Comparison of ENCODE assay signal across 13 mouse cellular contexts in genomic region chr17:84137393-84138171, GRCm38 (mm10). TPM values are rescaled to one million over a fixed set of nuclear protein-coding genes. Genes with fewer than 3 reads are reported as not detected.
DNase-seq lines count a peak whose midpoint lies in the region; ATAC-seq lines count a peak whose summit lies in the region.
"Had no signal": no experiment of that assay in that cellular context is flagged by ENCODE, and none has a peak within 500 bp of the region (broad histone marks: within the 10 kb centered on the region; RNA-seq: fewer than 3 reads in every experiment).

No protein-coding gene starts in this region.

- peak; percentile 83 for DNase-seq in yolk sac, embryonic 10.5 days (ENCODE audit: low spot score)
- no peak for DNase-seq in embryo, embryonic 9.5 days (ENCODE audit: extremely low spot score)
- DNase-seq: cerebellum, adult 9-10 months; embryo, embryonic 11 days had no signal

- peak overlapping the region; percentile 73 for H3K4me3 ChIP-seq in megakaryocyte, embryonic 14.5 days (replicated peaks)
- no peak overlapping the region for H3K4me3 ChIP-seq in kidney, embryonic 15.5 days (replicated peaks)
- no peak overlapping the region for H3K4me3 ChIP-seq in liver, embryonic 12.5 days
- H3K4me3 ChIP-seq in hindbrain, embryonic 12.5 days: no peak overlapping the region
- H3K4me3 ChIP-seq: limb, embryonic 12.5 days had no signal

- no peak overlapping the region for H3K9ac ChIP-seq in kidney, embryonic 15.5 days
- H3K9ac ChIP-seq in liver, embryonic 12.5 days: no peak overlapping the region
- H3K9ac ChIP-seq in hindbrain, embryonic 12.5 days: no peak overlapping the region
- H3K9ac ChIP-seq: limb, embryonic 12.5 days had no signal

- no peak for ATAC-seq in megakaryocyte, adult 5-6 weeks (ENCODE audit: poor library complexity, severe bottlenecking)
- peak; percentile 61 for ATAC-seq in kidney, embryonic 15.5 days (replicated peaks; ENCODE audit: low FRiP score)
- ATAC-seq in liver, embryonic 12.5 days: no peak
- ATAC-seq in frontal cortex, adult (ENCODE audit: low TSS enrichment): no peak
- no peak for ATAC-seq in hindbrain, embryonic 12.5 days (ENCODE audit: low FRiP score)
- ATAC-seq: Patski had no signal

- peak overlapping the region; percentile 76 for H3K27ac ChIP-seq in kidney, embryonic 15.5 days
- H3K27ac ChIP-seq in liver, embryonic 12.5 days: peak overlapping the region; percentile 65; the same call in 1 of the 2 replicates
- H3K27ac ChIP-seq in hindbrain, embryonic 12.5 days: no peak overlapping the region
- H3K27ac ChIP-seq: limb, embryonic 12.5 days; macrophage had no signal

- peaks cover 3% of the 10 kb centered on the region for H3K27me3 ChIP-seq in megakaryocyte, embryonic 14.5 days (replicated peaks)
- no peaks in the 10 kb centered on the region for H3K27me3 ChIP-seq in kidney, embryonic 15.5 days
- no peaks in the 10 kb centered on the region for H3K27me3 ChIP-seq in liver, embryonic 12.5 days (replicated peaks)
- H3K27me3 ChIP-seq in hindbrain, embryonic 12.5 days: no peaks in the 10 kb centered on the region
- H3K27me3 ChIP-seq: Patski had no signal

- no peaks in the 10 kb centered on the region for H3K36me3 ChIP-seq in megakaryocyte, embryonic 14.5 days (replicated peaks; ENCODE audit: low read length)
- no peaks in the 10 kb centered on the region for H3K36me3 ChIP-seq in kidney, embryonic 15.5 days
- H3K36me3 ChIP-seq in liver, embryonic 12.5 days: no peaks in the 10 kb centered on the region
- H3K36me3 ChIP-seq in hindbrain, embryonic 12.5 days: no peaks in the 10 kb centered on the region
- H3K36me3 ChIP-seq: limb, embryonic 12.5 days had no signal

- peak overlapping the region; percentile 33; the same call in 1 of the 2 replicates for H3K4me2 ChIP-seq in kidney, embryonic 15.5 days
- peak overlapping the region; percentile 45; the same call in 1 of the 2 replicates for H3K4me2 ChIP-seq in liver, embryonic 12.5 days
- H3K4me2 ChIP-seq in hindbrain, embryonic 12.5 days (replicated peaks): no peak overlapping the region
- H3K4me2 ChIP-seq: limb, embryonic 12.5 days had no signal

- peaks cover 91% of the 10 kb centered on the region for H3K4me1 ChIP-seq in megakaryocyte, embryonic 14.5 days
- peaks cover 70% of the 10 kb centered on the region for H3K4me1 ChIP-seq in kidney, embryonic 15.5 days
- peaks cover 90% of the 10 kb centered on the region for H3K4me1 ChIP-seq in liver, embryonic 12.5 days
- H3K4me1 ChIP-seq in hindbrain, embryonic 12.5 days: 0 out of 2 replicates have a peak, but pooled peaks cover 4% of the 10 kb centered on the region

- WGBS in kidney, embryonic 15.5 days: 47% methylated on average over 11 of the region's 11 CpGs
- WGBS in liver, embryonic 12.5 days (ENCODE audit: insufficient replicate concordance): 78% methylated on average over 11 of the region's 11 CpGs
- 86% methylated on average over 11 of the region's 11 CpGs for WGBS in hindbrain, embryonic 12.5 days

- no peaks in the 10 kb centered on the region for H3K9me3 ChIP-seq in megakaryocyte, embryonic 14.5 days
- no peaks in the 10 kb centered on the region for H3K9me3 ChIP-seq in kidney, embryonic 15.5 days (replicated peaks)
- H3K9me3 ChIP-seq in liver, embryonic 12.5 days (replicated peaks): no peaks in the 10 kb centered on the region
- H3K9me3 ChIP-seq in hindbrain, embryonic 12.5 days (replicated peaks): no peaks in the 10 kb centered on the region
- H3K9me3 ChIP-seq: limb, embryonic 12.5 days had no signal

RNA-seq across cellular contexts. Expression of gene Zfp36l2, which starts 50.2 kb away (rescaled TPM):
- polyA plus RNA-seq in megakaryocyte, embryonic 14.5 days (2012; ENCODE audit: insufficient read depth, low replicate concordance): 174 and 534 TPM in 2 replicates
- total RNA-seq in megakaryocyte, adult 5-6 weeks (2015): 316 and 357 TPM in 2 replicates
- 121 and 168 TPM in 2 replicates for total RNA-seq in megakaryocyte, adult 5-6 weeks (2017)
- polyA plus RNA-seq in kidney, embryonic 15.5 days (2015; fragmentation: Nextera tagmentation; extraction: Ambion mirVana): 13.7 and 14.7 TPM in 2 replicates
- 19.5 and 20.0 TPM in 2 replicates for polyA plus RNA-seq in liver, embryonic 12.5 days (2016; fragmentation: Nextera tagmentation; extraction: Ambion mirVana)
- polyA plus RNA-seq in hindbrain, embryonic 12.5 days (2016; fragmentation: Nextera tagmentation; extraction: Ambion mirVana): 16.1 TPM in 2 replicates
